Mouse (Mus musculus) heart, postnatal 0 days (tissue): Measurements from ENCODE around the gene Cdc26.

Experiments used
- CTCF ChIP-seq: IDR thresholded peaks from 2 replicates; pipeline ENCODE4 v1.5.1; 2016; ENCODE audit warnings: antibody characterized with exemption, control low read depth, low read depth
- EP300 ChIP-seq: IDR thresholded peaks from 2 replicates; pipeline ENCODE4 v1.6.1; 2016; ENCODE audit warnings: antibody characterized with exemption, low read depth

GRCm38 (mm10) chr4:62397616-62398365, 10.7 kb downstream of the Cdc26 start:
- TF ChIP-seq CTCF (no peak), EP300 (no peak)
